Mouse (Mus musculus) embryonic fibroblast, embryonic 13.5 days (primary cell): ENCODE results near the gene 2510039O18Rik.

Experiments used
- CTCF ChIP-seq: IDR thresholded peaks from 2 replicates; pipeline ENCODE4 v1.5.1; 2011; ENCODE audit warnings: mild to moderate bottlenecking, control low read depth, low read length, moderate library complexity, borderline replicate concordance; ENCODE audit not compliant: insufficient read depth
- POLR2A ChIP-seq: IDR thresholded peaks from 2 replicates; pipeline ENCODE4 v1.6.1; 2011; ENCODE audit warnings: low read depth, mild to moderate bottlenecking, control low read depth, low read length, moderate library complexity

DNA sequence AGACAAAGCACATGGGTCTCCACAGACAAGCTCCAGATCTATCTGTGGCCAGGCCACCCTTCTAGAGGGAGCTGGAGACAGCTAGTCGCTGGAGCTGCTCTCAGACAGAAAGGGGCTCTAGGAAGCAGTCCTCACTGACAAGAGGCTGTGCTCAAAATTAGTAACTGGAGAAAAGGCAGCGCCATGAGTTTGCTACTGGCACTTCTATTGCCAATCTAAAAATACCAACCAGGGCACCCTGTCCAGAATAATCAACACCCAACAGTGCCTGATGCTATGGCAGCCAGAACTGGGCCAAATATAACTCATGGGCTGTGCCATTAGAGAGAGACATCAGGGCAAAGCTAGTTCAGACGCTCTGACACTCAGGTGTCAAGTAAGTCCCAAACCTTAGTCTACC is 43.3 kb upstream of the 2510039O18Rik start:
- TF ChIP-seq CTCF (no peak), POLR2A (no peak)
